Mouse (Mus musculus) heart, adult 2 months (tissue): Measurements from ENCODE around the gene Vti1a. TPM values are rescaled to one million over a fixed set of nuclear protein-coding genes. Genes with fewer than 3 reads are reported as not detected.

ENCODE experiments used
- DNase-seq, 2 experiments: peaks; one replicate each; pipeline ENCODE4 v3.0.0; 2021
- H3K27ac ChIP-seq: fragments of 200-600 bp; 2 replicates; pipeline ENCODE4 v1.8.1; 2022
- H3K27me3 ChIP-seq: fragments of 200-500 bp; 2 replicates; pipeline ENCODE4 v1.6.1; 2012; ENCODE audit warnings: mild to moderate bottlenecking, low read length, inconsistent platforms, mixed read lengths; ENCODE audit not compliant: control insufficient read depth, insufficient read depth
- H3K36me3 ChIP-seq: fragments of 200-500 bp; 2 replicates; pipeline ENCODE4 v1.6.1; 2012; ENCODE audit warnings: low read length, inconsistent platforms; ENCODE audit not compliant: control insufficient read depth, insufficient read depth
- H3K4me1 ChIP-seq: fragments of 200-500 bp; 2 replicates; pipeline ENCODE4 v1.6.1; 2011; ENCODE audit warnings: low read length; ENCODE audit not compliant: control insufficient read depth, insufficient read depth
- H3K4me3 ChIP-seq: fragments of 200-600 bp; 2 replicates; pipeline ENCODE4 v1.8.1; 2022
- H3K79me2 ChIP-seq: fragments of 200-500 bp; replicated peaks from 2 replicates; pipeline ENCODE4 v1.6.1; 2012; ENCODE audit warnings: mild to moderate bottlenecking, inconsistent platforms, low read length, moderate library complexity, mixed read lengths; ENCODE audit not compliant: control insufficient read depth, insufficient read depth
- H3K9ac ChIP-seq: fragments of 200-500 bp; 2 replicates; pipeline ENCODE4 v1.6.1; 2012; ENCODE audit warnings: low read depth, mild to moderate bottlenecking, control low read depth, inconsistent platforms, low read length, mixed read lengths
- CTCF ChIP-seq: fragments of 200-600 bp; IDR thresholded peaks from 2 replicates; pipeline ENCODE4 v1.8.1; 2022; ENCODE audit warnings: antibody characterized with exemption, mild to moderate bottlenecking, moderate library complexity
- EP300 ChIP-seq: fragments of 200-500 bp; IDR thresholded peaks from 2 replicates; pipeline ENCODE4 v1.6.1; 2011; ENCODE audit warnings: low read depth, low read length, control low read depth; ENCODE audit not compliant: insufficient read depth
- POLR2A ChIP-seq: fragments of 200-500 bp; IDR thresholded peaks from 2 replicates; pipeline ENCODE4 v1.6.1; 2011; ENCODE audit warnings: mild to moderate bottlenecking, low read depth, low read length, control low read depth; ENCODE audit not compliant: insufficient read depth
- WGBS: fragments of 180-500 bp; shearing (Covaris S2); methylation state at CpG from one replicate; pipeline ENCODE4 v1.1.7; 2018; 5-methylcytosine and 5-hydroxymethylcytosine counted together
- intact Hi-C: fragments of 180-260 bp; cut with DNase I; formaldehyde crosslinking; loops from one replicate; pipeline ENCODE4 v1.15.1; 2025
- polyA plus RNA-seq: library from polyadenylated mRNA; depleted of rRNA; stranded (reverse); fragments of >200 nt; gene quantifications from 2 replicates; pipeline ENCODE4 v1.2.3, GENCODE M21; 2012
- total RNA-seq, 2 experiments: library from RNA; stranded (reverse); gene quantifications; 2 replicates each; pipeline ENCODE4 v1.2.3; 2021

The Vti1a gene
- total and polyA plus RNA-seq, 3 experiments = 6.2 to 16.3 (median 15.6) TPM

DNA sequence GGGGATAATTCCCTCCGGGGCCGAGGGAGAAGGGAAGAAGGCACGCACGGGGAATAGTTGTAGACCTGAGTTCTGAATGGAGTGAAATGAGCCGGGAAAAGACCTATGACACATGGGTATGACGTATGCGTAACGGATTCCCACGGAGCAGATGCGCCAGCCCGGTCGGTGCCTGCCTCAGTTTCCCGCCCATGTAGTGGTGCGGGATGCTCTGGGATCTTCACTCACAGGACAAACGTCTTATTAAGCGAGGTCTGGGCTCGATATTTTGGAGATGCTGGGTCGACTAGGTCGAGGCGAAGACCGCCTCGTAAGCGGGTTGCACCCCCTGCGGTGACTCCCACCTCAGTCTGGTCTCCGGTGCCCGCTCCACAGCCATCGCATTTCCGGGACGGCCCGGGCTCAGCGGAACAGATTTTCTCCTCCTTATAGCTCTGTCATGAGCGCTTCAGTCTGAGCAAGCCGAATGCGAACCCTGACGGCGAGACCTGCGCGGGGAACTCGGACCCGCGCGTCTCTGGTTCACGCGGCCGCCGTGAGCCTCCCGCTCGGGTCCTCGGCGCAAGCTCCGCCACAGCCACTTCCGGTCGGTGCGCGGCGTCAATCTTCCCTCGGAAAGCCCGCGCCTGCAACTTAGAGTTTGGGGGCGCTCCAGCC lies 515 bp upstream of the Vti1a start, which contains the start of gene Zdhhc6:
Gene Zdhhc6, minus strand, starts transcription at position 581 of the 657 bp plus-strand sequence.
- H3K36me3 ChIP-seq = peaks cover 5% of the 10 kb centered on the region
- TF ChIP-seq CTCF (no peak), POLR2A (peak; percentile 69)
- H3K4me3 ChIP-seq = peak within 1 kb of the TSS; percentile 96
- DNase-seq = peak; percentile 88 to 92
- H3K9ac ChIP-seq = peak within 1 kb of the TSS; percentile 91
- H3K4me1 ChIP-seq = no peaks in the 10 kb centered on the region
- H3K79me2 ChIP-seq = no peaks in the 10 kb centered on the region
- H3K27ac ChIP-seq = peak within 1 kb of the TSS; percentile 94
- H3K27me3 ChIP-seq = no peaks in the 10 kb centered on the region
- intact Hi-C loops = loop anchor here (2.0 kb wide), 1 partner anchor 63 kb away; no protein-coding TSS in a partner anchor
- under 1% methylated on average over 60 of the region's 60 CpGs for WGBS

DNA sequence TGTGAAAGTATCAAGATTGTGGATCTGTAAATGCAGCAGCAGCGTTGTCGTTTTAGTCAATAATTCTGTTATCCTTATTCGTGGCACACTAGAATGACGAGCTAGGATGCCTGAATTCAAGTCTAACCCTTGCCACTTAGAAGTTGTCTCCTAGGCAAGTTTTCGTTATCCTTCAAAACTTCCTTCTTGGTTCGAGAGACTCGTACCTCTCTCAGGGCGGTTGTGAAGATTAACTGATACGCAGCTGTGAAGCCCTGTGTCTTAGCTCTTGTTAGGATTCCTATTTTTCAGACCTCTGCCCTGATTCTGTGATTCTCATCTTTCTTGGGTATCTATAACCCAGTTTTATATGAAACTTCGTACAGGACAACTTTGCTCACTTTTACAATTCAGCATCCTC lies 806 bp downstream of the Vti1a start:
- H3K27me3 ChIP-seq = no peaks in the 10 kb centered on the region
- intact Hi-C loops = loop anchor here (2.0 kb wide), 1 partner anchor 64 kb away; no protein-coding TSS in a partner anchor
- no peak for DNase-seq

GRCm38 (mm10) chr19:55319036-55319435 lies 2.9 kb downstream of the Vti1a start:
- 47% methylated on average over 3 of the region's 3 CpGs for WGBS
- Histone ChIP-seq H3K4me1 (no peaks in the 10 kb centered on the region), H3K79me2 (no peaks in the 10 kb centered on the region), H3K27ac (no peak overlapping the region), H3K4me3 (no peak overlapping the region), H3K27me3 (no peaks in the 10 kb centered on the region), H3K9ac (no peak overlapping the region), H3K36me3 (peaks cover 5% of the 10 kb centered on the region; the same call in 1 of the 2 replicates)
- intact Hi-C loops = no loop called here
- DNase-seq = no peak
- no peak for TF ChIP-seq CTCF
- no peak for TF ChIP-seq EP300
- TF ChIP-seq POLR2A = no peak

More for the DNA sequence above, 806 bp downstream of the Vti1a start:
- H3K9ac ChIP-seq = peak overlapping the region; percentile 31; the same call in 1 of the 2 replicates
- TF ChIP-seq POLR2A = no peak
- no peak for TF ChIP-seq EP300
- TF ChIP-seq CTCF = no peak
- no peaks in the 10 kb centered on the region for H3K79me2 ChIP-seq
- no peaks in the 10 kb centered on the region for H3K4me1 ChIP-seq
- peak overlapping the region; percentile 96 for H3K4me3 ChIP-seq
- H3K36me3 ChIP-seq = peaks cover 5% of the 10 kb centered on the region; the same call in 1 of the 2 replicates
- no peak overlapping the region for H3K27ac ChIP-seq
- 37% methylated on average over 10 of the region's 10 CpGs for WGBS

- Histone ChIP-seq H3K27ac (no peak overlapping the region), H3K36me3 (peaks cover 5% of the 10 kb centered on the region; the same call in 1 of the 2 replicates), H3K79me2 (no peaks in the 10 kb centered on the region), H3K4me1 (no peaks in the 10 kb centered on the region), H3K4me3 (no peak overlapping the region), H3K9ac (no peak overlapping the region), H3K27me3 (no peaks in the 10 kb centered on the region)
- intact Hi-C loops = no loop called here
- 51% methylated on average over 5 of the region's 5 CpGs for WGBS
- no peak for DNase-seq
- TF ChIP-seq CTCF (no peak), EP300 (no peak), POLR2A (no peak)
These were observed 3.4 kb downstream of the Vti1a start for GRCm38 (mm10) chr19:55319521-55319920.

DNA sequence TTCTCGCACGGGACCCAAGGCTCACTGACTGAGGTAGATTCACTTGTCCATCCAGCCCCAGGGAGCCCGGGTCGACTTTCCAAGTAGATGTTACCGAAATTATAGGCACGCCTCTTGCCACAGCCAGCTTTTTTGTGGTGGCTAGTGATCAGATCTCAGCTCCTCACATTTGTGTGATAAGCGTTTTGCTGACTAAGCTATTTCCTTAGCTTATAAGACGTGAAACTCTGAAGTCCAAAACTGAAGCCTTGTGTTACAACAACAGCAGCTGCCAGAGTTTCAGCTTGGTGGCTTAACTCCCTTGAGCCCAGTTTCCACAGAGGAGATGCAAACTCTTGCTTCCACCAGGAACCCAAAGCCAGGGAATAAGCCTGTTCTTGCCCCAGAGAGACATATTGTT lies 6.5 kb downstream of the Vti1a start:
- no peaks in the 10 kb centered on the region for H3K79me2 ChIP-seq
- no peaks in the 10 kb centered on the region for H3K36me3 ChIP-seq
- no peaks in the 10 kb centered on the region for H3K4me1 ChIP-seq
- no peaks in the 10 kb centered on the region for H3K27me3 ChIP-seq
- intact Hi-C loops = no loop called here
- TF ChIP-seq POLR2A (no peak), CTCF (no peak), EP300 (no peak)
- no peak overlapping the region for H3K9ac ChIP-seq
- 95% methylated on average over 8 of the region's 8 CpGs for WGBS
- no peak overlapping the region for H3K4me3 ChIP-seq
- no peak overlapping the region for H3K27ac ChIP-seq
- no peak for DNase-seq

DNA sequence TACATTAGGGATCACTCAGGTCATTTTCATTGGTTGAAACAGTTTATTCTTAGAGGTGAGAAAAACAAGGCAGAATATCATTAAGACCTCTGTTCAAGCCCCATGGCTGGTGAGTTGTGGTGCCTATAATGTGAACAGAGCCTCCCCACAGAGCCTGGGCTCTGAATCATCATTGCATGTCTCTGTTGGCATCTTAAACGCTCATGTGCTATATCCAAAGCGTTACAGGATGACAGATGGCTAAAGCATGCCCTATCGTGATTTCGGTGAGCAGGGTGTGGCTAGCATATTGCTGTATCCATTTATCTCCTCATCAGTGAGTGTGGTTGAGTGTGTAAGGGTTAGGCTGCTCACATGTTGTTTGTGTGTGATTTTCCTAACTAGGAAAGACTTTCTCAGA lies 11.4 kb downstream of the Vti1a start:
- Histone ChIP-seq H3K79me2 (no peaks in the 10 kb centered on the region), H3K27me3 (no peaks in the 10 kb centered on the region), H3K36me3 (no peaks in the 10 kb centered on the region), H3K9ac (no peak overlapping the region), H3K4me3 (no peak overlapping the region), H3K27ac (no peak overlapping the region), H3K4me1 (no peaks in the 10 kb centered on the region)
- no peak for TF ChIP-seq EP300
- no peak for TF ChIP-seq CTCF
- TF ChIP-seq POLR2A = no peak
- DNase-seq = no peak
- 83% methylated on average over 4 of the region's 4 CpGs for WGBS
- intact Hi-C loops = no loop called here
